Mouse (Mus musculus) cerebellum, adult 2 months (tissue): ENCODE results near the gene Aqp8.

Source experiments
- CTCF ChIP-seq: fragments of 200-500 bp; IDR thresholded peaks from 2 replicates; pipeline ENCODE4 v1.5.1; 2011; ENCODE audit warnings: low read depth, mild to moderate bottlenecking, control low read depth, low read length, moderate library complexity, borderline replicate concordance; ENCODE audit not compliant: insufficient read depth
- POLR2A ChIP-seq: fragments of 200-500 bp; IDR thresholded peaks from 2 replicates; pipeline ENCODE4 v1.6.1; 2011; ENCODE audit warnings: low read length, control low read depth, borderline replicate concordance; ENCODE audit not compliant: insufficient read depth

DNA sequence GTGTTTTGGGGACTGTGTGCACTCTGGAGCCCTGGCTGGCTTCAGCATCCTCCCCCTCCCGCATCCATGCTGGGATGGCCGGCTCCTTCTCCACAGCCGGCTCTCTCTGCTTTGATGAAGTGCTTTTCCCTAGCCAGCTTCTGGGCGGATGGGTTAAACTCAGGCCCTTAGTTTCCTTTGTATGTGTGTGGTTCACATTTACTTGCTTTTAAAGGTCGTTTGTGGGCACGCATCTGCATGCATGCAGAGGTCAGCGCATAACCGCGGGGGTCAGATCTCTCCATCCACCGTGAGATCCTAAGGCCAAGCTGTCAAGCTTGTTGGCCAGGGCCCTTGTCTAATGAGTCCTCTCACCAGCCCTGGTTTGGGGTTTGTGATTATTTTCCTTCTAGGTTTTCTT, 12.4 kb upstream of the Aqp8 start:
- TF ChIP-seq CTCF (no peak), POLR2A (no peak)
